Mouse (Mus musculus): Measurements from ENCODE around the gene Fuk.
"Not testable (repeated sequence)": the region's sequence is repeated elsewhere in the genome, so short reads cannot be mapped to it uniquely, and the experiment has no call there.

Fuk gene

DNA sequence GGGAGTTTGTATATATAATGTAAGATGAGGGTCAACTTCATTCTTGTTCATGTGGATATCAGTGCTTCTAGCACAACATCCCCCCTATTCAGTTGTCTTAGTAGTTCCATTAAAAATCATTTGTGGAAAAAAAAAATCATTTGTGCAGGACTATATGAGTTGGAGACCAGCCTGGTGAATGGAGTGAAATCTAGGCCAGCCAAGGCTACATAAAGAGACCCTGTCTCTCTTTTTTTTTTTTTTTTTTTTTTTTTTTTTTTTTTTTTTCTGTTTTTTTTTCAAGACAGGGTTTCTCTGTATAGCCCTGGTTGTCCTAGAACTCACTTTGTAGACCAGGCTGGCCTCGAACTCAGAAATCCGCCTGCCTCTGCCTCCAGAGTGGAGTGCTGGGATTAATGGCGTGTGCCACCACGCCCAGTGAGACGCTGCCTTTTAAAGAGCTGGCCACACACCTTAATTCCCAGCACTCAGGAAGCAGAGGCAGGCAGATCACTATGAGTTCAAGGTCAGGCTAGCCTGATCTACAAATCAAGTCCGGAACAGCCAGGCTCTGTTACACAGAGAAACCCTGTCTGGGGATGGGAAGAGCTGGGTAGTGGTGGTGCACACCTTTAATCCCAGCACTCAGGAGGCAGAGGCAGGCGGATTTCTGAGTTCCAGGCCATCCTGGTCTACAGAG lies 40.8 kb downstream of the Fuk start:
- not testable (repeated sequence) for DNase-seq

DNA sequence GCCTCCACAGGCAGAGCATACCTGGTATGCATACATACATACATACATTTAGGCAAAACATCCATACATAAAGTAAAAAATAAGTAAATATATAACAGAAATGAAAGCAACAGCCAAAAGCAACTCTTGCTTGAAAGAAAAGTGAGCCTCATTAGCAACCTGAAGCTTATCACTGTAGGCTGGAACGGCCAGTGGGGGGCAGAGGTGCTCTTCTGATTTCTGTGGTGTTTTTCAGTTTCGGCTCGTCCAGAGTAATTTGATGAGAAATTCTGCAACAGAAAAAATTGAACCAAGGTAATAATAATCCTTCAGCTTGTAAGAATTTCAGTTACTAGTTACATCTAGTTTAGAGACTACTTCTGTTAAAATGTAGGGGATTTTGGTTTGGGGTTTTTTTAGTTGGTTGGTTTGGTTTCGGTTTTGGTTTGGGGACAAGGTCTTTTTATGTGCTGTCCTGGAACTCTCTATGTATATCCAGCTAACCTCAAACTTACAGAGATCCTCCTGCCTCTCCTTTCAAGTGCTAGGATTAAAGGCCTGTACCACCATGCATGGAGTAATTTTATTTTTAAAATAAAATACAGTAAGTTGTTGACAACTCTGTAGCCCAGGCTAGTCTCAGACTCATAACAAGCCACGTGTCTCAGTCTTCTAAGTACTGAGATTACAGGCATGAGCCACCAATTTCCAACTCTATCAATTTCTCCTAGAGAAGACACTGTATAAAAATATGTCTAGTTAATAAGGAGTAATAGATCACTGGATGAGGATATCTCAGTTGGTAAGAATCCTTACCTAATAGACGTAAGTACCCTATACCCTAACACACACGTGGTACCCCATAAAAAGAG lies 42.4 kb downstream of the Fuk start:
- DNase-seq: no peak

DNA sequence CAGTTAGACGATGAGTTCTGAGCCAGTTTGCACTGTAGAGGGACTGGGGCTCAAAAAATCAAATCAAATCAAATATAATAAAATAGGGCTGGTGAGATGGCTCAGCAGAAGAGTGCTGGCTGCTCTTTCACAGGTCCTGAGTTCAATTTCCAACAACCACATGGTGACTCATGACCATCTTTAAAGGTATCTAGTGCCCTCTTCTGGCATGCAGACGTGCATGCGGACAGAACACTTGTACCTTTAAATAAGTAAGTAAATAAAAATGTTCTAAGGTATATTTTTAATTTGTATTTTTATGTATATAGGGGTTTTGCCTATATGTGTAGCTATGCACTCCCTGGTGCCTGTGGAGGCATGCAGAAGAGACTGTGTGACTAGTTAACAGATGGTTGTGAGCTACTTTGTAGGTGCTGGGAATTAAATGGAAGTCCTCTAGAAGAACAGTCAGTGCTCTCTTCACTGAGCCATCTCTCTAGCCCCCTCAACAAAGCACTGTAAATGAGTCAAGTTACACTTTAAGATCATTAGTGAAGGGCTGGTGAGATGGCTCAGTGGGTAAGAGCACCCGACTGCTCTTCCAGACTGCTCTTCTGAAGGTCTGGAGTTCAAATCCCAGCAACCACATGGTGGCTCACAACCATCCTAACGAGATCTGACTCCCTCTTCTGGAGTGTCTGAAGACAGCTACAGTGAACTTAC lies 45.4 kb downstream of the Fuk start:
- DNase-seq: no peak

GRCm38 (mm10) chr8:110856073-110856472 lies 46.2 kb downstream of the Fuk start:
- not testable (repeated sequence) for DNase-seq

DNA sequence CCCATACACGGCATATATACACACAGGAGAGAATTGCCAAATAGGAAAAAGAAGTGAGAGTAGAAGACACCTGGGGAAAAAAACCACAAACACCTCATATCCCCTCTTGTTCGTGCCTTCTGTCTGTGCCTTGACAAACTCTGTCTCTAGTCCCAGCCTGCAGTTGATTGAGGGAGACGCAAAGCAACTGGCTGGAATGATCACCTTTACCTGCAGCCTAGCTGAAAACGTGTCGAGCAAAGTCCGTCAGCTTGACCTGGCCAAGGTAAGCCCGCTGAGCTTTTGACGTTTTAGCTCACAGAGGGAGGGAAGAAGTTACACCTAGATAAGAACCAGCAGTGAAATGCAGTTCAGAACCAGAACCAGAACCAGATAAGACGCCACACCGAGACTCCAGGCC lies 51.1 kb downstream of the Fuk start:
- DNase-seq: no peak

GRCm38 (mm10) chr8:110847645-110848495 lies 54.4 kb downstream of the Fuk start:
- DNase-seq: no peak

DNA sequence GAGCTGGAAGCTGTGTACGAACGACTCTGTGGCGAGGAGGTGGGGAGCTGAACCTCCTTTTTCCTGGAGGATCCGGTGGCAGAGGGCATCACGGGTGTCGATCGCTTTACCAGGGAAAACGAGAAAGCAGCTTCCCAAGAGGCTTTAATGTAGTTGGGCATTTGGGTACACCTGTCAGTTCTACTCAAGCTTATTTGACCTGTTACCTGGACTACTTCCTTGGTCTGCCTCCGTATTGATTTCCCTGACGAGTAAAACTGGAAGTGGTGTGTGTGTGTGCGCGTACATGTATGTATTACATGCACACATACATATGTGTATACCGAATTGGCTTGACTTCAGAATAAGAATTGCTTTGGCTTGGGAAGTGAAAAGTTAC lies 55.1 kb downstream of the Fuk start:
- DNase-seq: no peak

DNA sequence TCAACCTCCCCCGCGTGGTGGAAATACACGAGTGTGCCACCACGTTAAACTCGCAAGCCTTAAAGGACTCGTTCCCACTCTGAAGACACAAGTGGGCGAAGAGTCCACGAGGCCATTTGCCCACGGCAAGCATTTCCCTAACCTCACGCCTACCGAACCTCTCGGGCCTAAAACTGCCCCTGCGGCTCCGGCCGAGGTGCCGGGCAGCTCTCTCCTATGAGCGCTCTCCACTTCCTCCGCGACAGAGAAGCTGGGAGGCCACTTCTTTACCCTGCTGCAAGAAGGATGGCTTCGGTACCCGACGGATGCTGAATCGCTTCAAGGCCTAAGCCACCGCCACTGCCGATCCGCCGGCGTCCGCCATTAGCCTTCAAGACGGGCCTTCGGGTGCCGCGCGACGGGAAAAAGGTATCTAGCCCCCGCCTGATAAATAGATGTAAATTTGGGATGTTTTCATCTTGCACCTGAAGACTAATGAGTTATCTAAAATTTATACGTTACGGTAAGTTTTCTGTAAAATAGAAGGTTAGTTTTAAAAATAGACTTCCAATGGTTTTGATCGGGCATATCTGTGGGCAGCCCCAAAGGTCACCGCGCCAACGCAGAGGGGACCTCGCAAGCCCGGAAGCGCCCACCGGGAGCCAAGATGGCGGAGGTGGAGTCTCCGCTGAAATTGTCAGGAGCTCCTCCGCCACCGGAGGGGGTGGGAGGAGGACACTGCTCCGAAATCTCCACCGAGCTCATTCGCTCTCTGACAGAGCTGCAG lies 55.7 kb downstream of the Fuk start, which contains the start of the genes Cog4 and Sf3b3:
Cog4 (plus strand) TSS at position 196 of the 766 bp plus-strand sequence.
Sf3b3 (minus strand) TSS at position 383 of the 766 bp plus-strand sequence.
- peak; percentile 84 for DNase-seq

DNA sequence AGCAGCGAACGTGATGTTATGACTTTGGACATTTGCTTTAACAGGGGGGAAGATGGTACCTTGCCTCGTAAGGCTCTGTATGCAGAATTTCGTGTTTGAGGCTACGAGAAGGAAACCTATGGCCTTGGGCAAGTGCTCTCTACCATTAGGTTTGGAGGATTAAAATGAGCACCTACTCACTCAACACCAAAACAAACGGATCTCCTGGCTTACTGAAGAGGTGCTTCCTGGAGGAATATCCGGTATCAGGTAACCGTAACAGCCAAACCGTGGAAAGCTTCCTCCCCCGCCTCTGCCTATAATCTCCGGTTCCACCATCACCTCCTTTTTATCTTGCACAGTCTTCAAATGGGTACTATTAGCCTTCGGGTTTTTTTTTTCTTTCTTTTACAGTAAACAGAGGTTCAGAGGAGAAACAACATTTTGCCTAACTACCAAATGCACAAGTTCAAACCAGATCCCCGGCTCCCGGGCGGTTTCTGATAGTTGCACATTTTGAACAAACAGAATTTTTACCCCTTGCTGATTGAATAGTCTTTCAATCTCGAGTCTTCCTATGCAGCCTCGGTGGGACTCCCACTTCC lies 56.4 kb downstream of the Fuk start:
- no peak for DNase-seq

- no peak for DNase-seq
These were observed 57.3 kb downstream of the Fuk start for GRCm38 (mm10) chr8:110844941-110845340.

DNA sequence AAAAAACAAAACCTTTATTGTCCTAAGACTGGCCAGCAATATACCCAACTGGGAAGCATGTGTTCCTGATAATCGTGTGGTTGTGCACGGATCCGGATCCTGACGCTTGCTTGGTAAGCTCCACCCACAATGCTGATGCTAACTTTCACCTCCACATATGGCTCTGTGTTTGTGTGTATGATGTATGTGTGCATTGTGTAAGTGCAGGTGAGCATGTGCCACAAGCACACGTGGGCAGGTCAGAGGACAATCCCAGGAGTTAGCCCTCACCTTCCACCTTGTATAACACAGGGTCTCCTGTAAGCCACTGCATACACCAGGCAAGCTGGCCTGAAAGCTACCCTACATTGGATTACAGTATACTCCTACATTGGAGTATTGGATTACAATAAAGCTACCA lies 59.1 kb downstream of the Fuk start:
- no peak for DNase-seq

DNA sequence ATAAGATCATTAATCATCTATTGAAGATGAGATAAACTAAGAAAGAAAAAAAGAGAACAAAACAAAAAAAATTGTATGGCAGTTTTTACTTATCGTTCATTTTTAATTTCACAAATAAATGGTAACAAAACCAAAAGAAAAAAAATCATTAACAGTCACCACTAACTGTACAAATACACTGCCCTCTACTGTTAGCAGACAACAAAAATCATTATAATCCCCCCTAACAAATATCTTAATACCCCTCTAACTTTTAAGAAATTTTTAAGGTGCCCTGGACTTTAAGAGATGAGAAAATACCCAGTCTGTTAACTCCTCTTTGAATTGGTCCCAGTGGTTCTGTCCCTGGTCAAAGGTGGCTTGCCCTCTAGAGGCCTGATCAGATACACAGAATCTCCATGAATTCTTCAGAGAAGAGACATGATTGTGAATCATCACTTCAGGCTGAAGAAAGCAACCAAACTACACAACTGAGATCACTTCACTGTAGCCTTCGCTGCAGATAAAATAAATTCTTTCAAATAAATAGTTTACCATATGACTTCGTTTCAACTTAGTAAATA lies 60.2 kb downstream of the Fuk start:
- no peak for DNase-seq

All from right cerebral cortex, postnatal 25 days (tissue).